Mouse (Mus musculus) stomach, postnatal 0 days (tissue): ENCODE results near the gene Cfap52.

Experiments used
- CTCF ChIP-seq: IDR thresholded peaks from 2 replicates; pipeline ENCODE4 v1.5.1; 2016; ENCODE audit warnings: antibody characterized with exemption, low read depth, mild to moderate bottlenecking, moderate library complexity
- EP300 ChIP-seq: optimal IDR thresholded peaks from 2 replicates; pipeline ENCODE3; 2016; ENCODE audit warnings: antibody characterized with exemption

DNA sequence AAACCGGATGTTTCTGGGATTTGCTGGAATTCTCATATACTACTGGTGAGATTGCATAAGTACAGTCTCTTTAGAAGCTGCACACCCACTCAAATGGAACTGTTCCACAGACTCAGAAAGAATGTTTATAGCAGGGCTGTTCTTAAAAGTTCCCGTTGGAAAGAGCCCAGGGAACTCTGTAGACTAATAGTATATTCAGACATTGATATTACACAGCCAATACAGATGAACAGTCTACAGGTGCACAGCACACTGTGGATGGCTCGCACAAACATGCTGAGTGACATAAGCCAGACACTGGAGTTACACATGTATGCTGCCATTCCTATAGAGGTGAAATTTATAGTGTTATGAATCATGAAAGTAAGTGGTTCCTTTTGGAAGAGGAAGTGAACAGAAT lies 33.5 kb upstream of the Cfap52 start:
- TF ChIP-seq CTCF (no peak), EP300 (no peak)
